Mouse (Mus musculus) liver (tissue): ENCODE data around the gene Rab2b.

Experiments
- DNase-seq: peaks from one replicate; pipeline ENCODE4 v3.0.0-alpha.2; 2020; ENCODE audit warnings: mixed read lengths

Rab2b gene

DNA sequence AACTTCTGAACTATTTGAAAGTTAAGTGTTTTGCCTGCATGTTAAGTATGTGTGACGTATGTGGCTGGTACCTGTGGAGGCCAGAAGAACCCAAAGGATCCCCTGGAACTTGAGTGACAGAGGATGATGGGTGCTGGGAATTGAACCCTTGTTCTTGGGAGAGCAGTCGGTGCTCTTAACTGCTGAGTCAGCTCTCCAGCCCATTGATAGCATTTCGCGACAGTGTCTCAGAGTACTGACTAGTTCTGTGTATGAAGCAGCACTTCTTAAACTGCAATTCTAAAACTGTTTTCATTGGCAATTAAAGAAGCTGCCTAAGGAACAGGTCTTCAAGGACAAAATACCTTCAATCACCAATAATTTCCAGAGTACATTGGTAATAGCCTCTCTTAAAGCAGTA is 2.1 kb downstream of the Rab2b start:
- no peak for DNase-seq

DNA sequence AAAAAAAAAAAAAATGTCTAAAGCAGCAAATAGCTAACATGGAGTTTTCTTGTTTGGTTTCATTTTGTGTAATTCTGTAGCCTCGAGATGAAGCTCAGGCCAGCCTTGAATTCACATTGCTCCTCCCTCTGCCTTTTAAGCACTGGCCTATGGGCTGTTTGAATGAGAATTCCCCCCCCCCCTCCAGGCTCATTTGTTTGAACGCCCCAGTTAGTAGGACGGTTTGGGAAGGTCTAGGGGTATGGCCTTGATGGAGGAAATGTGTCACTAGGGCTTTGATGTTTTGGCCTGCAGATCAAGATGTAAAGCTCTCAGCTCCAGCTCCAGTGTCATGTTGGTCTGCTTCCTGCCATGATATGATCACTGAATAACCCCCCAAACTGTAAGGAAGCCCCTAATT is 6.6 kb downstream of the Rab2b start:
- DNase-seq: no peak

DNA sequence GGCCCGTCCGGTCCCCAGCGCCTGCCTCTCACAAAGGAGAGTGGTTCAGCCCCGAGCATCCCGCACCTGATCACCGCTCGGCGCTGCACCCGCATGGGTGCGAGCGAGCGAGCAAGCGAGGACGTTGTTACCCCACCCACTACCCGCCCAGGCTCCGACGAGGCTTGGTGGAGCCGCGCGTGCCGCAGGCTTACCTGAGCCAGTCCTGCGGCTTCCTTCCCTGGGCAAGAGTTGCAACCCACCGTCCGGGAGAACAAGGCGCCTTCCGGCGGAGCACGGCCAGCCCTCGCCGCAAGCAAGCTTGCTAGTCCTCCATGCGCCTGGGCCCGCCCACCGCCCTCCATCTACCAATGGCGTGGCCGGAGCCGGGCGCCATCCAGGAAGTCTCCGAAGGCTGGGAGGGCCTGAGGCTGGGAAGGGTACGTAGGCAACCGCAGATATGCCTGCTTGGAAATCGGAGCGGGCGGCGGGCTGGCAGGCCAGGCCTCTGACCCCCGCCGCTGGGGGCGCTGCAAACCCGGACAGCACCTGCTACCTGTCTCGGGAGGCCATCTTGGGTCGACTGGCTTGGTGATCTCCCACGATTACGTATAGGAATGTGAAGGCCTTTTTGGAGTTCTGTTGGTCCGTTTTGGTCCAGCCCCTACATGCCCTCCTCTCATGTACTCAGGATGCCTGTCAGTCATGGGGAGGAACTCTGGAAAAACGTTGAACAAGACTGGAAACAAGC is 21.7 kb downstream of the Rab2b start, which contains the start of gene Chd8:
Chd8 (minus strand) TSS at position 297 of the 730 bp plus-strand sequence.
- peak; percentile 99 for DNase-seq

DNA sequence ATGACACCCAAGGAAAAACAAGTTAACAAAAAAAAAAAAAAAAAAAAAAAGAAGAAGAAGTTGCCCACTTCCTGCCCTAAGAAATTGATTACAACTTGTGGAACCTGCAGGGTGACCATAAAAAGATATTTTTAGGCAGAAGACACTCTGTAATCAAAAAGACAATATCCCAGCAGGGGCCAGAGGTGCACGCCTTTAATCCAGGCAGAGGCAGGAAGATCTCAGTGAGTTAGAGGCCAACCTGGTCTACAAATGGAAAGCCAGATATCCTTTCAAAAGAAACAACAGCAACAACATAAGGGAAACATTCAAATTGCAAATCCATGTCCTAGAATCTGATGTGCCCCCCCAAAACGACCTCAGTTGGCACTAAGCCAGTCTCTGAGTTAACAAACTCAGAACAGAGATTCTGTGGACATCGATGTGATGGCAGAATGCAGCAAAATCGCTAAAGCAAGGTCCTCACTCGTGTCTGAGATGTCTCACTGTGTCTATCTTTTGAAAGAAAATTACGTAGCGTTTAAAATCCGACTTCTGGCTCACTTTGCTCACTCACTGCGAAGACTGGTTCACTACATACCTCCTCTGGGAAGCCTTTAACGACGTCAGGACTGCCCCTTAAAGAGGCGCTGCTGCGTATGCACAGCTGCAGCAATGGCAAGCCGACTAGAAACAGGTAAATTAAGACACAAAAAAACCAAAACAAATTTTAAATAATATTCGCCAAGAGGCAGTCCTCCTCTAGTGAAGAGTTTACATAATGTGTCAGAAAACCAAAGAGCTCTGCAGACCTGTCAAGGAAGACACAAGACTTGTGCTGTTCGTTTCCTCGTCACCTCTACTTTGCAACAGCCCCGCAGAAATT is 22.8 kb downstream of the Rab2b start:
- DNase-seq: peak; percentile 41

DNA sequence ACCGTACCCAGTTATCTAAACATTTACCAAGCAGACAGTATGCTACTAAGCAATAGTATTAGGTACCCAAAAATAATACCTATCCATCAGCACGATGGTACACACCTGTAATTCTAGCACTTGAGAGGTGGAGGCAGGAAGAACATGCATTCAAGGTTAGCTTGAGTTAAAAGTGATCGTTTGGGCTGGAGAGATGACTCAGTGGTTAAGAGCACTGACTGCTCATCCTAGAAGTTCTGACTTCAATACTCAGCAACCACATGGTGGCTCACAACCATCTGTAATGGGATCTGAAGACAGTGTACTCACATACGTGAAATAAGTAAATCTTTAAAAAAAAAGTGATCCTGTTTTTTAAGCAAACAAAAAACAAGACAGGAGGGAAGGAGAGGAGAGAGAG is 33.2 kb downstream of the Rab2b start:
- no peak for DNase-seq

DNA sequence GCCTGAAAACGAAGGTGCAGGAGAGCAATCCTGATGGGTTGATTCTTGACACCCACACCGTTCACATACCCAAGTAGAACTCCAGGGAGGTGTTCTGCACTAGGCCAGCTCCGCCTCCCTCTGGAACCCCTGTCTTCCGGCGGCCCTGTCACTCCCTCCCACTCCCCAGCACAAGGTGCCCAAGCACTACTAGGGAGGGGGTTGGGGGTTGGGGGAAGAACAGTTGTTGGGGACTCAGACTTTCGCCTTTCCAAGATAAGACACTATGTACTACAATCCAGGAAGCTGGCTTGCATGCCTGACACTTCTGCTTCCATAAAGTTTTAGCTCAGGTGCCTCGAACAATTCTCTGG is 34.7 kb downstream of the Rab2b start:
- no peak for DNase-seq

DNA sequence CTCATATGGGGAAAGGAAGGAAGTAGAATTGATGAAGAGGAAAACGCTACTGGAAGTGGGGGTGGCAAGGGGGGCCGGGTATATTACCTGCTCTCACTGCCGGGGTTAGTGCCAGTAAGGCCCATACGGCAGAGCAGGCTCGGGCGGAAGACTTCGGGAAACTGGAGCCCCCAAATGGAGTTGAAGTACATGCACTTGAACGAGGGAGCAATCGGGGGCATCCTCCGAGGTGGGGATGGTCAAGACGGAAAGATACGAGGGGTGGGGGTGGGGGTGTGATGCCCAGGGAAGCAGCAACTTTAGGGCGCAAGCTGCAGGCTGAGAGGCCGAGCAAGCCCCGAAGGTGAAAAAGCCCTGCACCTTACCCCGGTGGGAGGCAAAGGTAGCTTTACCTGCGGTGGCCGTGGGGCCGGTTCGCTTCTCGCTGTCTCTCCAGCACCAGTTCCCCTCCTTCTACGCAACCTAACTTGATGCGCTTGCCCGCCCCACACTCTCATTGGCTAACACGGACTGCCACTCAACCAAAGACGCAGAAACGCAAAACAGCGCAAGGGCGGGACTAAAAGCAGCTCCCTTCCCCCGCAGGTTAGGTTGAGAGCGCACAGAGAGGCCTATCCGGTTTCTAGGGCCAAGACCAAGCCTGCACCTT is 35.2 kb downstream of the Rab2b start:
- peak; percentile 98 for DNase-seq

DNA sequence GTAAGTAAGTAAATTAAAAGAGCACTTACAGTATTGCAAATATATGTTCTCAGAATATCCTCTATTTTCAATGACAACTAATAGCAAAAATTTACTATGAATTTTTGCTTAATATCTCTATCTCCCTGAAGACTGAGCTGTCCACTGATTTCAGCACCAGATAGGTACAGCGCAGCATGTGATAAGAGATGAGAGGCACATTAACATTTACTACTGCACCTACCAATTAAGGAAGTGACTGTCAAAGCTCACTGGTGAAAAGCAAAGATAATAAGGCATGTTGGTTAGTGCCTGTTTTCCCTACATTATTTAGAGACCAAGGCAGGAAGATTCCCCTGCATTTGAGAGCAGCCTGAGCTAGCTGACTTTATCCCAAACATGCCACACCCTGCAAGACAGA is 43.1 kb downstream of the Rab2b start:
- no peak for DNase-seq

DNA sequence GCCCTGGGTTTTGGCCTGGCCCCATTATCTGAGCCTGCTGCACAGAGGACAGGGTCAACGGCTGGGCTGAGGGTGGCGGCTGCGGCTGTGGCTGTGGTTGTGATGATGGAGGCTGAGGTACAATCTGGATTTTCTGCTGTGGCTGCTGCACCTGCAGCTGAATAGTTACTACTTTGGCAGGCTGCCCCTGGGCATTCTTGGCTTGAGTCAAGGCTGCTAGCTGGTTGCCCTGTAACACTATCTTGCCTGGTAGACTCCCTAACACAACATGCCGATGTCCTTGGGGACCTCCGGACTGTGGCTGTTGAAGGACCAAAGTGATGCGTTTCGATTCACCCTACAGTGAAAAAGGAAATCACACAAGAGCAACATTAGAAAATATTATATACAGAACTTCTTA is 44.2 kb downstream of the Rab2b start:
- DNase-seq: no peak

DNA sequence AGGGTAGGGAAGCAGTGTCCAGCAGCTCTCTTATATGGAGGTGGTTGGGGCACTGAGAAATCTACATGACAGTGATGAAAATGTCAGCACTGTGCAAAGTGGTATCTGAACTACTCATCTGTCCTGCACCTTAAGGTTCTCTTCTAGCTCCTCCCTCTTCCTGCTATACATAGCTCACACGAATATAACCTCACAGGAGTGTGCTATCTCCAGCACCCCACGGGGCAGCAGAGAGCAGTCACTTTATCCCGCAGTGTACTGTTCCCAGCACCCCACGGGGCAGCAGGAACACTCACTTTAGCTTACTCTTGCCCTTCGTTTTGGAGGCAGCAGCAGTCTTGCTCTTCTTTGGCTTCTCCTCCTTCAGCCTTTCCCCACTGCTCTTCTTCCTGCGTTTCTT is 47.1 kb downstream of the Rab2b start:
- DNase-seq: no peak

DNA sequence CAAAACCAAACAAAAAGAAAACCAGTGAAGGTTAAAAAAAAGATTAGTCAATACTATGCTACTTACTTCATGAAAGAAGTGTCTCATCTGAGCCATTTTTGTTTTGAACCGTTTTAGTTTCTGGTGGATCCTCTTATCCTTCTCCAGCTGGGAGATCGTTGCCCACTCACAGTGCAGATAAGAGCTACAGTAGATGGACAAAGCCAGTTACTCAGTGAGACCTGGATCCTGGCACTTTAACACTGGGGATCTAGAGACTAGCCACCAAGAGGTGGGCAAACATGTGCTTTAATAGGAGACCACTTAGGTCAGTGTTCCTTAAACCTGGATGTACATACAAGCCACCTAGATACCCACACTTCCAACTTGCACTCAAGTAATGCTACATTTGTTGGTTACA is 53.4 kb downstream of the Rab2b start:
- no peak for DNase-seq

DNA sequence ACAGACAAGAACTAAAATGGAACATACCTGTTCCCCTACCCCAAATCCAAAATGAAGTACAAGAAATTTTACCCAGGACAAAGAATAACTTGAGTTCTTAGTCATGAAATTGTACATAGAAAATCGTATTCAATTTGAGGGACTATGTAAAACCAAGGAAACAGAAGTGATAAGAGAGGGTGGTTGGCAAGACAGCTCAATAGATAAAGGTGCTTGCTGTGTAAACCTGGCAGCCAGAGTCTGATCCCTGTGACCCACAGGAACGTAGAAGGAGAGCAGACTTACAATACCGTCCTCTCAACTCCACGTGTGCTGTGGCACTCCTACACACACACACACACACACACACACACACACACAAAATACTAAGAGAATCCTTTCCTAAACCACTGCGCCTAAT is 62.1 kb downstream of the Rab2b start:
- no peak for DNase-seq
